Mouse (Mus musculus) forebrain, embryonic 12.5 days (tissue): ENCODE measurements at regions not wholly inside any gene's neighbourhood (a gene's known extent, or its start where the extent isn't known, plus 50 kb on each side); places are given as distances from the start of the nearest gene placed in this dataset.
"Not testable (repeated sequence)": the region's sequence is repeated elsewhere in the genome, so short reads cannot be mapped to it uniquely, and the experiment has no call there.

Experiments
- ATAC-seq: fragments of 200-750 bp; cut with Nextera tagmentation; 2 replicates; pipeline ENCODE4 v1.8.0; 2017; ENCODE audit warnings: moderate TSS enrichment; ENCODE audit not compliant: low FRiP score
- H3K27ac ChIP-seq: fragments of 300-500 bp; sonication (generic); 2 replicates; pipeline ENCODE4 v1.5.1; 2016; ENCODE audit warnings: mild to moderate bottlenecking
- H3K27me3 ChIP-seq: fragments of 300-500 bp; sonication (generic); 2 replicates; pipeline ENCODE4 v1.6.1; 2016; ENCODE audit warnings: mild to moderate bottlenecking
- H3K36me3 ChIP-seq: fragments of 300-500 bp; sonication (generic); replicated peaks from 2 replicates; pipeline ENCODE4 v1.6.1; 2016; ENCODE audit warnings: mild to moderate bottlenecking
- H3K4me1 ChIP-seq: fragments of 300-500 bp; sonication (generic); 2 replicates; pipeline ENCODE4 v1.6.1; 2016
- H3K4me2 ChIP-seq: fragments of 300-500 bp; sonication (generic); 2 replicates; pipeline ENCODE4 v1.6.1; 2016; ENCODE audit warnings: mild to moderate bottlenecking, moderate library complexity
- H3K4me3 ChIP-seq: fragments of 300-500 bp; sonication (generic); replicated peaks from 2 replicates; pipeline ENCODE4 v1.5.1; 2016; ENCODE audit warnings: mild to moderate bottlenecking
- H3K9ac ChIP-seq: fragments of 300-500 bp; sonication (generic); 2 replicates; pipeline ENCODE4 v1.6.1; 2016; ENCODE audit warnings: mild to moderate bottlenecking
- H3K9me3 ChIP-seq: fragments of 300-500 bp; sonication (generic); 2 replicates; pipeline ENCODE4 v1.6.1; 2016
- WGBS: fragments of 180-500 bp; shearing (Covaris S2); methylation state at CpG from one replicate; pipeline ENCODE4 v1.1.7; 2016; 5-methylcytosine and 5-hydroxymethylcytosine counted together

- H3K4me3 ChIP-seq = no peak overlapping the region
- H3K36me3 ChIP-seq = no peaks in the 10 kb centered on the region
- H3K4me1 ChIP-seq = no peaks in the 10 kb centered on the region
- no peak for ATAC-seq
- no peak overlapping the region for H3K4me2 ChIP-seq
- H3K9me3 ChIP-seq = no peaks in the 10 kb centered on the region
- whole genome bisulfite sequencing = 81% methylated on average over 2 of the region's 2 CpGs
- no peak overlapping the region for H3K27ac ChIP-seq
- H3K9ac ChIP-seq = no peak overlapping the region
- H3K27me3 ChIP-seq = no peaks in the 10 kb centered on the region
These were observed 285.8 kb upstream of the Ell2 start for GRCm38 (mm10) chr13:75420726-75421125.

- 38% methylated on average over 3 of the region's 3 CpGs for WGBS
These were observed 279.6 kb upstream of the Ell2 start for GRCm38 (mm10) chr13:75426971-75427370.

DNA sequence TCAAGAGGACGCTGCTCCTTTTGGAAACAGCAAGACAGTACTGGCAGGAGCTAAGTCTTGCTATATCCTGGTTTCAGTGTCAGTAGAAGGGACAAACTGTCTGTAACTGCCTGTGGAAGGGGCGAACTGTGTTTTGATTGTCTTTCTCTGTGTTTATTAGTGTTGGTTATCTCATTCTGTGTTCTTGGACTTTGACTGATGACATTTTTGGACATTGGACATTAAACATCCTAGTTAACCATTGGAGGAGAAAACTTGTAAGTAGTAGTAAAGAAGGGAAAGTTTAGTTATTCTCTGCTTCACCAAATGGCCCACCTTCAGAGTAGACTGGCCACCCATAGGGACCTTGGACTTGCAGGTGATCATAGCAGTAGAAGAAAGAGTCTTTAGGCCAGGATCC lies 267.4 kb upstream of the Ell2 start:
- Histone ChIP-seq H3K4me3 (no peak overlapping the region), H3K27me3 (no peaks in the 10 kb centered on the region), H3K9ac (no peak overlapping the region), H3K4me2 (no peak overlapping the region), H3K36me3 (no peaks in the 10 kb centered on the region), H3K9me3 (no peaks in the 10 kb centered on the region), H3K4me1 (no peaks in the 10 kb centered on the region), H3K27ac (no peak overlapping the region)
- WGBS = 76% methylated on average over 2 of the region's 2 CpGs
- ATAC-seq = no peak

More at GRCm38 (mm10) chr13:75426971-75427370, 279.6 kb upstream of the Ell2 start:
- Histone ChIP-seq H3K4me3 (no peak overlapping the region), H3K4me2 (no peak overlapping the region), H3K27me3 (no peaks in the 10 kb centered on the region), H3K36me3 (no peaks in the 10 kb centered on the region), H3K27ac (no peak overlapping the region), H3K9me3 (no peaks in the 10 kb centered on the region), H3K4me1 (no peaks in the 10 kb centered on the region), H3K9ac (no peak overlapping the region)
- no peak for ATAC-seq

GRCm38 (mm10) chr13:75440051-75440450 lies 266.5 kb upstream of the Ell2 start:
- H3K4me1 ChIP-seq = no peaks in the 10 kb centered on the region
- H3K9ac ChIP-seq = no peak overlapping the region
- H3K9me3 ChIP-seq = no peaks in the 10 kb centered on the region
- H3K27me3 ChIP-seq = no peaks in the 10 kb centered on the region
- no peak overlapping the region for H3K27ac ChIP-seq
- H3K4me2 ChIP-seq = no peak overlapping the region
- no peaks in the 10 kb centered on the region for H3K36me3 ChIP-seq
- no peak overlapping the region for H3K4me3 ChIP-seq
- 96% methylated on average over 6 of the region's 6 CpGs for WGBS
- ATAC-seq = no peak

DNA sequence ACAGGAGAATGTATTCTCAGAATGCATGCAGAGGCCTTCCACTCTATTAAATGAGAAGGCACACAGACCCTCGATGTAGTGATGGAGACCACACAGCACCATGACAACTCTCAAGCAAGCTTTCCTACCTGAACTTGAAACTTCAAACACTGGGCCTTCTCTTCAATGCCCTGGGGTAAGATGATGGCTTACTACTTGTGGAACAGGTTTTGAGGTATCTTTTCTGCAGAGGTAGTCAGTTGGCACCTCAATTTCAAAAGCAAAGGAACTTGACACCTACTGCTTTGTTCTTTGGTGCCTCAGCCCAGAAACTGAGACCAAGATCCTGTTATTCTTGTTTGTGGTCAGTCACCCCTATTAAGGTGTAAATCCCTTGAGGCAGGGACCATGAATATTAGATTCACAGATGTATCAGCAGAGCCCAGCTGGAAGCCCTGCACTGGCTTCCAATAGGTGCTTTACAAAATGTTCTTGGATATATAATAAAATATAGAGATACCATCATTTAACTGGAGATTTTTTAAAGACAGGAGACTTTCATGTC lies 246.2 kb upstream of the Ell2 start:
- no peaks in the 10 kb centered on the region for H3K4me1 ChIP-seq
- no peak overlapping the region for H3K4me3 ChIP-seq
- ATAC-seq = no peak
- no peak overlapping the region for H3K4me2 ChIP-seq
- no peak overlapping the region for H3K9ac ChIP-seq
- no peaks in the 10 kb centered on the region for H3K27me3 ChIP-seq
- H3K27ac ChIP-seq = no peak overlapping the region
- no peaks in the 10 kb centered on the region for H3K36me3 ChIP-seq
- H3K9me3 ChIP-seq = no peaks in the 10 kb centered on the region
- 64% methylated on average over 1 of the region's 1 CpGs for WGBS

DNA sequence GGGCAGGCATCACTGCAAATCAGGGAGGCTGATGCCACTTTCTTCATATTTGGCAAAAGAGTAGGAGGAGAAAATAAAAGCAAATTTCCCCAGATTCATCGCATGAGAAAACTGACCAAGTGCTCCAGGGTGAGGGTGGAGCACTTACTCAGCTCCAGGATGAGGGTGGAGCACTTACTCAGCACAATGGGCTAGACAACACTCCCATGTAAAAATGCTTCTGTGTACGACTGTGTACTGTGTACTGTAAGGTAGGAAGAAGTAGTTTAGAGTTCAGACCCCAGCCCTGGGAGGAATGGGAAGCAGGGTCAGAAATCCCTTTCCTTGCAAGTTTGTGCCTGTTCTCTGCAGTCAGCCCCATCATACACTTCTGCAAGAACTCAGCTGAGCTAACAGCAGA lies 245.3 kb upstream of the Ell2 start:
- no peaks in the 10 kb centered on the region for H3K36me3 ChIP-seq
- 73% methylated on average over 2 of the region's 2 CpGs for WGBS
- H3K4me3 ChIP-seq = no peak overlapping the region
- no peak overlapping the region for H3K27ac ChIP-seq
- H3K27me3 ChIP-seq = no peaks in the 10 kb centered on the region
- H3K9me3 ChIP-seq = no peaks in the 10 kb centered on the region
- ATAC-seq = no peak
- H3K4me2 ChIP-seq = no peak overlapping the region
- H3K4me1 ChIP-seq = no peaks in the 10 kb centered on the region
- H3K9ac ChIP-seq = no peak overlapping the region

GRCm38 (mm10) chr13:75467225-75467624 lies 239.3 kb upstream of the Ell2 start:
- H3K9me3 ChIP-seq = no peaks in the 10 kb centered on the region
- ATAC-seq = no peak
- H3K9ac ChIP-seq = no peak overlapping the region
- H3K4me2 ChIP-seq = no peak overlapping the region
- H3K27ac ChIP-seq = no peak overlapping the region
- WGBS = 97% methylated on average over 2 of the region's 2 CpGs
- H3K4me1 ChIP-seq = no peaks in the 10 kb centered on the region
- no peak overlapping the region for H3K4me3 ChIP-seq
- H3K36me3 ChIP-seq = no peaks in the 10 kb centered on the region
- H3K27me3 ChIP-seq = no peaks in the 10 kb centered on the region

GRCm38 (mm10) chr13:75475828-75476597 lies 230.5 kb upstream of the Ell2 start:
- no peak for ATAC-seq
- Histone ChIP-seq H3K4me2 (no peak overlapping the region), H3K4me3 (no peak overlapping the region), H3K36me3 (no peaks in the 10 kb centered on the region), H3K9me3 (no peaks in the 10 kb centered on the region), H3K27me3 (no peaks in the 10 kb centered on the region), H3K9ac (no peak overlapping the region), H3K27ac (no peak overlapping the region), H3K4me1 (no peaks in the 10 kb centered on the region)
- WGBS = 90% methylated on average over 1 of the region's 1 CpGs

DNA sequence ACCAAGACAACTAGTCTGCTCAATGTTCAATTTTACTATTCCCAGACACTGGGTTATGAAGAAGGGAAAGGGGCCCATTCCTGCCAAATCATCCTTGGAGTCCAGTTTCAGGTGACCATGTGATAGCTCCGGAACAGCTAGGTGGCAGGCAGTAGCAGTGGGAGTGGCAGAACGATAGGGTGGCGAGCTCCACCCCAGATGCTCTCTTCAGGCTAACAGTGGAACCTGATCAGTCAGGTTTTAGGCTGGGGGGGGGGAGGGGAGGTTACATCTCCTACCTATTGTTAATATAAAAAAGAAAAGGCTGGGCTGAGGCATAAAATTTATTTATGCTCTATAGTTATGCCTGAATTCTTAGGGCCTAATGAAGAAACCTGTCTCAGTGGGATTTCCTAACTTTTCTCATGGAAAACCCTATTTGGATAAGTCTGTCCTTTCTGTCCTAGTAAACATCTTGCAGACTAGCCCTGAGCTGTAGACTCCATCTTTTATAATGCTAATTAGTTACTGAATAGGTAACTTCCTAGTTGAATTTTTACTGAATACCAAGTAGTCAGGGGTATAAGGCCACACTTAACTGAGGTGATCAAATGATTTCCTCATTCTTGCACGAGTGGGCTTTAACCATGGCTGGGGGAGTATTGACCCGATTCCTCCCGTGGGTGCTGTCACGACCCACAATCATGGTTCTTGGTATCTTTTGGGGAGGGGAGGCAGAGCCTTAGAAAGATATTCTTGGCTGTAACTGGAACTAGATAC lies 223.2 kb upstream of the Ell2 start:
- not testable (repeated sequence) for H3K36me3 ChIP-seq, H3K9ac ChIP-seq, H3K4me3 ChIP-seq, H3K9me3 ChIP-seq, H3K4me1 ChIP-seq, H3K27me3 ChIP-seq, ATAC-seq, H3K4me2 ChIP-seq, H3K27ac ChIP-seq
- 71% methylated on average over 7 of the region's 7 CpGs for WGBS

GRCm38 (mm10) chr13:75484252-75484651 lies 222.3 kb upstream of the Ell2 start:
- not testable (repeated sequence) for H3K4me1 ChIP-seq

GRCm38 (mm10) chr13:75501530-75501929 lies 205.0 kb upstream of the Ell2 start:
- Histone ChIP-seq H3K9me3 (no peaks in the 10 kb centered on the region), H3K27me3 (no peaks in the 10 kb centered on the region), H3K4me2 (no peak overlapping the region), H3K9ac (no peak overlapping the region), H3K36me3 (no peaks in the 10 kb centered on the region), H3K27ac (no peak overlapping the region), H3K4me3 (no peak overlapping the region), H3K4me1 (no peaks in the 10 kb centered on the region)
- no peak for ATAC-seq
- WGBS = 75% methylated on average over 3 of the region's 3 CpGs

More at GRCm38 (mm10) chr13:75484252-75484651, 222.3 kb upstream of the Ell2 start:
- WGBS = 62% methylated on average over 2 of the region's 2 CpGs
- not testable (repeated sequence) for H3K27me3 ChIP-seq, H3K4me3 ChIP-seq, H3K9ac ChIP-seq, ATAC-seq, H3K4me2 ChIP-seq, H3K36me3 ChIP-seq, H3K27ac ChIP-seq, H3K9me3 ChIP-seq

GRCm38 (mm10) chr13:75503394-75503793 lies 203.2 kb upstream of the Ell2 start:
- Histone ChIP-seq H3K9ac (no peak overlapping the region), H3K36me3 (no peaks in the 10 kb centered on the region), H3K27ac (no peak overlapping the region), H3K9me3 (no peaks in the 10 kb centered on the region), H3K4me3 (no peak overlapping the region), H3K4me1 (no peaks in the 10 kb centered on the region), H3K27me3 (no peaks in the 10 kb centered on the region), H3K4me2 (no peak overlapping the region)
- ATAC-seq = no peak
